Mouse (Mus musculus) liver (tissue): ENCODE data around the gene Sel1l3.

Source experiments
- DNase-seq: peaks from one replicate; pipeline ENCODE4 v3.0.0-alpha.2; 2020; ENCODE audit warnings: mixed read lengths

The Sel1l3 gene

GRCm38 (mm10) chr5:53078453-53078852 is 135.3 kb downstream of the Sel1l3 start:
- no peak for DNase-seq

- no peak for DNase-seq
These were observed 139.2 kb downstream of the Sel1l3 start for GRCm38 (mm10) chr5:53074553-53074952.

GRCm38 (mm10) chr5:53061532-53062130 is 152.1 kb downstream of the Sel1l3 start:
- no peak for DNase-seq
